Mouse (Mus musculus) layer of hippocampus, adult 9-11 months (tissue): Measurements from ENCODE around the gene Abcc5.
"Not testable (repeated sequence)": the region's sequence is repeated elsewhere in the genome, so short reads cannot be mapped to it uniquely, and the experiment has no call there.

Experiments used
- DNase-seq: peaks from one replicate; pipeline ENCODE4 v3.0.0; 2022

Abcc5 gene

DNA sequence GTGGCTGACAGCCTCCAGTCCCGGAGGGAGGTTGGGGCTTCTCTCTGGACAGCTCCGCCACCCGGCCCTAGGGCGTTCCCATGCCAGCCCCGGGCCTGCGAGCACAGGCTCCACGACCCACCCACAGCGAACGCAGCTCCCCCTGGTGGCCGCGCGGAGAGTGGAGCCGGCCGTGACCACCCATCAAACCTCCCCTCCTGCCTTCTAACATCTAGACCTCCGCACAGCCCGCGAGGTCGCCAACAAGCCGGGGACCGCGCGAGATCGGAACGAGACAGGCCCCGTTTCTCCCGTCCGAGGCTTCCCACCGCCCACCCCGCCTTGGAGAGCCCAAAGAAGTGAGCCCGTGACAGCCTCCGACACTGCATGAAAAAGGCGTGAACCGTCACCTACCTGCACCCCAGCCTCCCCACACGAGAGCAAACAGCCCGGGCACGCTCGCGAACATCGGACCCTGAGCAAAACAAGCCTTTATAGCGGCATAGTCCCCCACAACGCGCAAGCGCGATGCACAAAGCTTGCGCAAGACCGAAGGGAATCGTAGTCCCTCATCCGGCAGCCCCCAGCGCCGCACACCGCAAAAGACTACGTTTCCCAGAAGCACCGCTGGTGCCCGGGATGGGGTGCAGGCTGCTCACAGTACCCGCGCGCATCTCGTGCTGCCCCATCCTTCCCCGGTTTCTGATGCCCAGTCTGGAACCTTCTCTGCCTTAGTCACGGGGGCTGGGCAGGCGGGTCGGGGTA is at the start of gene Abcc5:
TSS of gene Abcc5 (minus strand) at position 540 of the 744 bp plus-strand sequence.
- DNase-seq: peak; percentile 97

- no peak for DNase-seq
Measured at GRCm38 (mm10) chr16:20475335-20475734, 49.1 kb upstream of the Abcc5 start.

DNA sequence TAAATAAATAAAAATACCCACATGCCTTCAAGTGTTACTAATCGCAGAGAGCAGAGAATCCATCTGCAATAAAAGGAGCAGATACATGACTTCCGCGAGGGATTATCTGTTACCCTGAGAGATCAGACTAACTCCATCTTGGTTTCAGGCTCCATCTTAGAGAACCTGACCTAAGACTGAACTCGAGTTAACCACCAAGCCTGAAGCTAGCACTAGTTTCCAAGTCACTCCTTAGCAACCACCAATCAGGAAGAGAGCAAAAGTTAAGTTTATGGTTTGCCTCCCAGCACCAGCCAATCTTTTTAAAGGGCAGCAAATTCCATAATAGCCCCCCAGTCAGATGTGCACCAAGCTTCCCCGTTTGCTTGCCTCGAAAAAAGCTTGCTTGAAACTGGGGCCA is 48.6 kb upstream of the Abcc5 start:
- DNase-seq: no peak

- no peak for DNase-seq
Measured at GRCm38 (mm10) chr16:20474211-20474610, 48.0 kb upstream of the Abcc5 start.

DNA sequence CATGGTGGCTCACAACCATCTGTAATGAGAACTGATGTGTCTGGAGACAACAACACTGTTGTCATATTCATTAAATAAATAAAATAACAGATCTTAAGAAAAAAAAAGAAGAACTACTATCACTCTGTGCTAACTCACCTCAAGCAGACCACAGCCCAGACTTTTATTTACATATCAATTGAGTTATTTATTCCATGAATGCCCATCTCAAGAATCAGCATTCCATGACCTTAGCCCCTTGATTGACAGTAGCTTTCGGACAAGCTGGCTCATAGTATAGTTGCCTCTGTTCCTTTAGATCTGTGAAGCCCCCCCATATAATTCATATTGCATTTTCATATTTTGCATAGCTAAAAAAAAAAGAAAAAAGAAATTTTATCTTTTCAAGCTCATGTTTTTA is 47.6 kb upstream of the Abcc5 start:
- DNase-seq: no peak

DNA sequence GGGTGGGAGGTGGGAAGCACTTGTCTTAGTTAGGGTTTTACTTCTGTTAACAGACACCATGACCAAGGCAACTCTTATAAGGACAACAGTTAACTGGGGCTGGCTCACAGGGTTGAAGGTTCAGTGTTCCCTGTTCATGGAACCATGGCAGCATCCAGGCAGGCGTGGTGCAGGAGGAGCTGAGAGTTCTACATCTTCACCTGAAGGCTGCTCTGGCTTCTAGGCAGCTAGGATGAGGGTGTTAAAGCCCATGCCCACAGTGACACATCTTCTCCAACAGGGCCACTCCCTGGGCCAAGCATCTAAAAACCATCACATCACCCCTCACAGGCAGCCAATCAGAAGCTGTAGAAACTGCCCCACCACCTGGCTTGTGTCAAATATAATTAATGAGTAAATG is 45.5 kb upstream of the Abcc5 start:
- DNase-seq: no peak

- no peak for DNase-seq
Measured at GRCm38 (mm10) chr16:20470981-20471380, 44.8 kb upstream of the Abcc5 start.

DNA sequence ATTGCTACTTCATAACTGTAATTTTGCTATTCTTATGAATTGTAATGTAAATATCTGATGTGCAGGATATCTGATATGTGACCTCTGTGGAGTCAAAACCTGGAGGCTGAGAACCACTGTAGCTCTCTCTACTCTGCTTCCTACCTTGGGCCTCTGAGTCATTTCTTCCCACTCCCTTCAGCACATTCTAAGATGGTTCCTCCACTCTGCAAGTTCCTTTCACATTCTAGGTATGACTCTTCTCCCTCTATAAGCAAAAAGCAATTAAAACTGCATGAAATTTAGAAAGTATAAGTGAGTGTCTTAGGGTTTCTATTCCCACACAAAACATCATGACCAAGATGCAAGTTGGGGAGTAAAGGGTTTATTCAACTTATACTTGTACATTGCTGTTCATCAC is 38.5 kb upstream of the Abcc5 start:
- DNase-seq: no peak

DNA sequence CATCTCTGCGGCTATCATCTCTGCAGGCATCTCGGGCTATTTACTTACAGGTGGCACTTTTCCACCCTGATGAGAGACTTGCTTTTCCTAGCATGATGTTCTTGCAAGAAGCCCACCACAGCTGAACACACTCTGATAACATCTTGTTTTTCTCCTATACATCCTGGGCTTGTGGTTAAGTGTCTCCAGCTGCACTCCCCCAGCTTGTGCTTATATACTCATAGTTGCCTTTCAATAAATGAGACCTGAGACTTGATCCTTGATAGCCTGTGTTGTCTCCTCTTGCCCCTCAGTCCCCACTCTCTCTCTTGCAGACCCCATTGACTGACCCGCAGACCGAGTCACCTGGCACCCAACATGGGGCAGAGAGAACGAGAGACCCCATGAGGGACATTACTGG is 32.5 kb upstream of the Abcc5 start:
- not testable (repeated sequence) for DNase-seq

GRCm38 (mm10) chr16:20456106-20456505 is 29.9 kb upstream of the Abcc5 start:
- no peak for DNase-seq

- no peak for DNase-seq
Measured at GRCm38 (mm10) chr16:20454155-20454654, 28.0 kb upstream of the Abcc5 start.

DNA sequence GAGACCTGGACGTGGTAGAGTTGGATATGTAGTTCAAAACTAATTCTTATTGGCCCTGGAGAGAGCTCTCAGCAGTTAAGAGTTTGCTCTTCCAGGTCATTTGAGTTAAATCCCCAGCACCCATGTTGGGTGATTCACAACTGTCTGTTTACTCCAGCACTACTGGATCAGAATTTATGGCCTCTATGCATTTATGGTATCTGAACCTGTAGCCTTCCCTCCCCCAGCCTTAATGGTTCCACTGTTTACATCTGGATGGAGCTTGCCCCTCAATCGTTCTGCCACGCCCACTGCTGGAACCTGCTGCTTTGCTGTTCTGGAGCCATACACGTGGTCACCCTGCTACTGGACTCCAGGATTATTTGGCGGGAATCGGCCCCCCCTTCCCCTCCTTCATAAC is 25.6 kb upstream of the Abcc5 start:
- DNase-seq: no peak

GRCm38 (mm10) chr16:20445871-20446270 is 19.7 kb upstream of the Abcc5 start:
- no peak for DNase-seq

DNA sequence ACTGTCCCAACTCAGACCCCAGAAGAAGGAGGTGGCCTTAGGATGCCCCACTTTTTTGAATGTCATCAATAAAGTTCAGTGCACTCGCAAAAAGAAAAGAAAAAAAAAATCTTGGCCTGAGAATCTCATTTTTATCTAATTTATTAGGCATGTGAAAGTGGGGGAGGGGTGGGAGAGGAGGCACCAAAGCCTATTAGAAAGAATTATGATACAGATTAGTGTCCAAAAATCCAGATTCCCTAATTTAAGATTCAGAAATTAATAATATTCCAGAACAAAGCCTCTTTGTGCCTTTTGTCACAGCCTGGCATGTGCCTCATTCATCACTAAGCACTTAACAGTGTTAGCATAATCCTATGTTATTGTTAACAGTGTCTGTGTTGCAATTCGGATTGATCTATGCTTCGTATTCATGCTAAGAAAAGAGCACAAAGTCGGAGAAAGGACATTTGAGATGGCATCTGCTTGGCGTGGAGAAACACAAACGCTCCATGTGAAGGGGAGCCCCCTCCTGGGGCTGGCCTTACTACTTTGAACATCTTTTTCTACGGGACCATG is 18.7 kb upstream of the Abcc5 start:
- DNase-seq: no peak

GRCm38 (mm10) chr16:20442871-20443270 is 16.7 kb upstream of the Abcc5 start:
- no peak for DNase-seq

DNA sequence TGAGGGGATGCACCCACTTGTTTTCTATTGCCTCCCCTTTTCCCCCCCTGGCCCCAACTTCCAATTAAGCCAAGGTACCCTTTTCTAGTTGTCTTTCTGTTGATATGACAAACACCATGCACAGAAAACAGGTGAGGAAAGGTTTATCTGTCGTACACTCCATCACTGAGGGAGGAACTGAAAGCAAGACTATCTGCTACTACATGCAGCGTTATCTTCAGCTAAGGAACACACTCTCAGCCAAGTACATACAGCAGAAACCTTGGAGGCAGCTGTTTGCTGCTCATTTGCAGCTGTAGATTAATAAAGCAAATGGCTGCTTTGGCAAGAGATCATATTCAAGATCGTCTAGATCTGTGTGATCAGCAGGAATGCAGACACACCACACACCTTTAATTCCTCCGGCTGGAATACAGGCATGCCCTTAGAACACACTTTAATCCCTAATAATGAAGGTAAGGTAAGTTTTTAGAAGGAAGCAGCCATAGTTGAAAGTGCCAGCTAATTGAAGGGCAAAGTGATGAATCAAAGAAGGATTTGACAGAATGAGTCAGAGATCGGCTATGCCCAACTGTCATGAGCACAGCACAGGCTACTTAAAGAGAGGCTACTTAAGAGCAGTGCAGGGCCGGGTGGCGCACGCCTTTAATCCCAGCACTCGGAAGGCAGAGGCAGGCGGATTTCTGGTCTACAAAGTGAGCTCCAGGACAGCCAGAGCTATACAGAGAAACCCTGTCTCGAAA is 12.7 kb upstream of the Abcc5 start:
- DNase-seq: no peak

DNA sequence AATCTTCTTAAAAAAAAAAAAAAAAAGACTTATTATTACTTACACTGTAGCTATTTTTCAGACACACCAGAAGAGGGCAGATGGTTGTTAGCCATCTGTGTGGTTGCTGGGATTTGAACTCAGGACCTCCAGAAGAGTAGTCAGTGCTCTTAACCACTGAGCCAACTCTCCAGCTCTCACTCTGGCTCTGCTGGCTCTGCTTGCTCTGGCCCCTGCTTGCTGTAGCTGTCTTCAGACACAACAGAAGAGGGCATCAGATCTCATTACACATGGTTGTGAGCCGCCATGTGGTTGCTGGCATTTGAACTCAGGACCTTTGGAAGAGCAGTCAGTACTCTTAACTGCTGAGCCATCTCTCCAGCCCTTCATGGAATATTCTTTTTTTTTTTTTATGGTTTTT is 11.9 kb upstream of the Abcc5 start:
- DNase-seq: not testable (repeated sequence)

DNA sequence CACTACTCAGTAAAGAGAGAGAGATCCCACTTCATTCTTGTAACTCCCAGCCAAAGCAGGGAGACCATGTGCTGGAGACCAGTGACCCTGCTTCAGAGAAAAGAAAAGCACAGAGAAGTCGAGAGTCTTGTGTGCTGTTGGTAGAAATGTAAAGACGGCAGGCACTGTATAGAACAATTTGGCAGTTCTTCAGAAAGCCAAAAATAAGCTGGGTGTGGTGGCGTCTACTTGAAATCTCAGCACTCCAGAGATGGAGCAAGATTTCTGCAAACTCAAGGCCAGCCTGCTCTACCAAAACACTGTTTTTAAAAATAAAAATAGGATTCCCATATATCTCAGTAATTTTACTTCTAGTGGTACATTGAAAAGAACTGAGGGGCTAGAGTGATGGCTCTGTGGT is 10.1 kb upstream of the Abcc5 start:
- no peak for DNase-seq

DNA sequence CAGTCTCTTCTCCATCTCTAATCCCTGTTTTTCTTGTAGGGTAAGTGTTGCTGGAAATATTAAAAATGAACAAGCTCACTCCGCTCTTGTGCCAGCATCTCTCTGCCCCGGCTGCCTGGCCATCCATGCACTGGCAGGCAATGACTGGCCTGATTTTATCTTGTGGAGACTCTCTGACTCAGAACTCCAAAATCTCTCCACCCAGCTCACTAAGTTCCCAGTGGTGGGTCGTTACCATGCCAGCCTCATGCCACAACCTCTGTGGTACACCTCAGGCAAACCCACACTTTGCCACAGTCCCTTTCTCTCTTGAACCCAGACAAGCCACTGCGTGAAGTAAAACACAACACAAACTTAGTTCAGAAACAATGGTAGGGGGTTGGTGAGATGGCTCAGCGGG is 3.1 kb upstream of the Abcc5 start:
- no peak for DNase-seq

DNA sequence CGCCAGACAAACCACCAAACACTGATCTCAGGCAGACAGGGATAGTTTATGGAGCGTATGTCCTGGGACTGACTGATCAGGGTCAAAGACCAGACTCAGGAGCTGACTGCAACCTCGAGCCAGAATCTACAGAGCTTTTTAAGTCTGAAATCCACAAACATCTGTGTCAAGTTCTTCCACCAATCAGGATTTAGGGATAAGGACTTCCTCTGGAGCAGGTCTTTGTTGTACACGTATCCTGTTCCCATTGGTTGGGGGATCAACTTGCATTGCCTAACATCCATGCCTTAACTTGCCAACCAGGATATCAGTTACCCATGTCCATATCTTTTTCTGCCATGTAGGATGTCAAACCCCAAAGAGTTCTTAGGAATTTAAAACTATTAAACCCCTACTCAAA is 1.4 kb upstream of the Abcc5 start:
- no peak for DNase-seq

DNA sequence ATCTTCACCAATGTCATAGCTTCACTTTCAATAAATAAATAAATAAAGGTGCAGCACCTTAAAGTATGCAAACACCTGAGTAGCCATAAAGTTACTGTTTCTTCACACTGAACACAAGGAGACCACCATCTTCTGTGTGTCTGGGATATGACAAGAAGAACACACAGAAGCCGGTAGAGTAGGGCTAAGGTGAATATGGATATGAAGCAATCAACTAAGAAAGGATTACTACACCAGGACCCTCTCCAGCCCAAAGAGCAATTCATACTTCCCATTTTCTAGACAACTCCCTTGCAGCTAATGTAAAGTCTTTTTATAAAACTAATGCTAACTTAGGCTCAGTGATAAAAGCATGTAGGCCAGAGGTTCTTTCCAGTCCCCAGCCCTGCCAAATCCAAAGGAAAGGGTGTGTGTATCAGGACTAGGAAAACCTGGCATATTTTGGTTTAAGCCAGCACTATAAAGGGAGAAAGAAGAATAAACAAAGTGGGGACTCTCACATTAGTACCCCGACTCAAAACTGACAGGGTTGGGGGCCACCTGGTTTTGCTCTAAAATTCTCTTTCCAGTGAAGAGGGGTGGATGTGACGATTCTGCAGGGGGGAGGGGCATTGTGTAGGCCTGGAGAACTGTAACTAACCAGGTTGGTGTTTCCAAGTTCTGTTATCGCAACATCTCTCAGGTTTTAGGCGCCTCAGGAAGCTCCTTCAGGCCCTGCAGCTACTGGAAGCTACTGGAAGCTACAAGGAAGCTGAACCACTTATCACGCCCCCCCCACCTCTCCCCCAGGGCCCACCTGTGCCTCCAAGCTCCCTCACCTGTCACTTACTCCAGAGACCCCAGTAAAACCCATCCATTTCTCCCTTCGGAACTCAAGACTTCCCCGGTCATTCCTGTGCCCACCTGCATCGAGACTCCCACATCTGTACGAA is 1.2 kb downstream of the Abcc5 start:
- no peak for DNase-seq

DNA sequence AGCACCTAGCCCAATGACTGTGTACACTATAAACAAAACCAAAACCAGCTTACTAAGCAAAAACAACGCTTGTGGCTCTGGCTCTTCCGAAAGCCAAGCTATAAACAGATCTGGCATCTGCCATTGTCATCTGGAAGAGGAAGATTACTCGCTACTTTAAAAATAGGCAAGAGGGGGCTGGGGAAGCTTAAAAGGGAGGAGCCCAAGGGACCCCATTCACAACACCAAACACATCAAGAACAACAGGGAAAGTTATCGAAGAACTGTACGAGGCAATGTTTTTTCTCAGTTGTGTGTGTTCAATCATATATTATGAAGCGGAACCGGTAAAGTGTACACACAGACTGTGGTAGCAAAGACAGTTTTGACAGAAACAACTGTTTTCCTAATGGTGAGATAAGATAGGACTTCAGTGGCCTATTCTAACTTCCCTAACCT is 1.9 kb downstream of the Abcc5 start:
- DNase-seq: no peak
